Mouse (Mus musculus): ENCODE results near the gene Atg4d.

- no peak for TF ChIP-seq CTCF (IDR thresholded peaks at IDR 0.05; ENCODE audit: low read depth, low read length)
- no peak for TF ChIP-seq TAL1 (conservative IDR thresholded peaks at IDR 0.05; ENCODE audit: low read depth, low read length)
These were observed 20.5 kb upstream of the Atg4d start for GRCm38 (mm10) chr9:21244428-21245112.
